Mouse (Mus musculus): Measurements from ENCODE around the gene Sdf4. TPM values are rescaled to one million over a fixed set of nuclear protein-coding genes. Genes with fewer than 3 reads are reported as not detected.

Sdf4 gene
- polyA plus RNA-seq, 1 experiment from 2014 or later: 114 TPM

DNA sequence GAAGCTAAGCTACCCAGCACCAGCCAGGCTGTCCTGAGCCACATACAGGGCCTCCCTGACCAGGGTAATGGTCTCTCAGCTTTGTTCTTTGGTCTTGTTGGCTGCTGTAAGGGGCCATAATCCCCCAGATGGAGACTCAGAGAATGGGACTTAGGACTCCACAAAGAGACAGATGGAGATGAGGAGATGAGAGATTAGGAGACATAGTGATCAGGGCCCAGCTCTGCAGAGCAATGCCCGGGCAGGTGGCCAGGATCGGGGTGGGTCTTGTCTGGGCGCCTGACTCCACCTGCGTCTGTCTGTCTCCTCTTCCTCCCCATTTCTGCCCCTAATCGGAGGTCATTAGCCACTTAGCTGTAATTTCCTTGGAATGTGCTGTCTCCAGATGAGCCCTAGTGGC, 22.4 kb upstream of the Sdf4 start:
- Histone ChIP-seq H3K27me3 (no peaks in the 10 kb centered on the region), H3K9ac (no peak overlapping the region), H3K4me3 (no peak overlapping the region), H3K9me3 (no peaks in the 10 kb centered on the region), H3K27ac (replicated peaks) (no peak overlapping the region), H3K4me2 (no peak overlapping the region), H3K4me1 (replicated peaks) (no peaks in the 10 kb centered on the region), H3K36me3 (peaks cover 9% of the 10 kb centered on the region)
- WGBS: 88% methylated on average over 5 of the region's 5 CpGs
- no peak for ATAC-seq (ENCODE audit: low FRiP score, low read depth)

DNA sequence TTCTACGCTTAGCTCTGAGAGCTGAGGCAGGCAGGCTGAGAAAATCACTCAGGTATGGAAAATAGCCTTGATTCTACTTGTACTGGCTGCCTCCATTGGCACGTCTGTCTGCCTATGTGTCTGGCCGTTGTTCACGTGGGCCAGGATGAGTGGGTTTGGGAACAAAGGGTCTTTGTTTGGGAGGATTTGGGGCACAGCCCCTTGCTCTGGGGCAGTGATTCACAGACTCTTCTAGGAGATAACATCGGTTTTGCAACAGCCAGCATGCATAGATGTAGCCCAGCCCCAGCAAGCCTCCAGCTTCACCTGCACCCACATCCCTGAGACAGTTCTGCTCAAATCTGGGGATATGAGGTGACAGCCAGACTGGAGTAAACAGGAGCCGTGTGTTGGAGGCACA, 20.0 kb upstream of the Sdf4 start:
- no peak overlapping the region for H3K4me3 ChIP-seq
- H3K4me2 ChIP-seq: no peak overlapping the region
- H3K9ac ChIP-seq: no peak overlapping the region
- H3K36me3 ChIP-seq: no peaks in the 10 kb centered on the region
- H3K9me3 ChIP-seq: no peaks in the 10 kb centered on the region
- 67% methylated on average over 6 of the region's 6 CpGs for WGBS
- no peaks in the 10 kb centered on the region for H3K27me3 ChIP-seq
- no peak for ATAC-seq (ENCODE audit: low FRiP score, low read depth)
- no peak overlapping the region for H3K27ac ChIP-seq (replicated peaks)
- H3K4me1 ChIP-seq (replicated peaks): no peaks in the 10 kb centered on the region

- Histone ChIP-seq H3K36me3 (no peaks in the 10 kb centered on the region), H3K27ac (replicated peaks) (no peak overlapping the region), H3K4me1 (replicated peaks) (no peaks in the 10 kb centered on the region), H3K4me2 (no peak overlapping the region), H3K9me3 (no peaks in the 10 kb centered on the region), H3K9ac (no peak overlapping the region), H3K4me3 (no peak overlapping the region), H3K27me3 (no peaks in the 10 kb centered on the region)
- WGBS: 84% methylated on average over 2 of the region's 2 CpGs
- no peak for ATAC-seq (ENCODE audit: low FRiP score, low read depth)
Measured at GRCm38 (mm10) chr4:155973239-155973638, 19.4 kb upstream of the Sdf4 start.

- Histone ChIP-seq H3K27me3 (no peaks in the 10 kb centered on the region), H3K9ac (no peak overlapping the region), H3K4me3 (no peak overlapping the region), H3K27ac (replicated peaks) (no peak overlapping the region), H3K4me1 (replicated peaks) (no peaks in the 10 kb centered on the region), H3K4me2 (no peak overlapping the region), H3K9me3 (no peaks in the 10 kb centered on the region), H3K36me3 (no peaks in the 10 kb centered on the region)
- no peak for ATAC-seq (ENCODE audit: low FRiP score, low read depth)
- whole genome bisulfite sequencing: 84% methylated on average over 12 of the region's 12 CpGs
Measured at GRCm38 (mm10) chr4:155981436-155982082, 11.1 kb upstream of the Sdf4 start.

DNA sequence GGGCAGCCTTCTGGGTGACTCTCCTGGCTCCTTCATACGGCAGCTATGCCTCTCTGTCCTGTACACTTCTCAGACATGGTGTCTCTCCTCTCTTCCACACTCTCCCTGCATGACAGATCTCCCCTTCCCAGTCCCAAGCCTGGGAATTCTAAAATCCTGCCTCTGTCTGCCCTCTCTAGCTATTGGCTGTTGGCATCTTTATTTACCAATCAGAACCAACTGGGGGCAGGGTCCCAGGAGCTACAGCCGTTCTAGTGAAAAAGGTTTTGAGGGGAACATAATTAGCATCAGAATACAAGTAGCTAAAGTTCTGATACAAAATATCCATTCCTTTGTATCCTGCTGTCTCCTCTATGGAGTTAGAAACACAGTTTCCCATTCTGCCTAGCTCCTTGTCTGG, 8.9 kb upstream of the Sdf4 start:
- no peaks in the 10 kb centered on the region for H3K4me1 ChIP-seq (replicated peaks)
- no peak overlapping the region for H3K27ac ChIP-seq (replicated peaks)
- H3K4me2 ChIP-seq: no peak overlapping the region
- no peak overlapping the region for H3K4me3 ChIP-seq
- no peaks in the 10 kb centered on the region for H3K9me3 ChIP-seq
- 9% methylated on average over 2 of the region's 2 CpGs for WGBS
- no peak for ATAC-seq (ENCODE audit: low FRiP score, low read depth)
- H3K27me3 ChIP-seq: no peaks in the 10 kb centered on the region
- H3K36me3 ChIP-seq: no peaks in the 10 kb centered on the region
- H3K9ac ChIP-seq: no peak overlapping the region

GRCm38 (mm10) chr4:155991211-155991907, 1.3 kb upstream of the Sdf4 start:
- H3K4me3 ChIP-seq: peak overlapping the region; percentile 80
- H3K27ac ChIP-seq (replicated peaks): peak overlapping the region; percentile 96
- H3K36me3 ChIP-seq: no peaks in the 10 kb centered on the region
- peak overlapping the region; percentile 79 for H3K9ac ChIP-seq
- ATAC-seq (ENCODE audit: low FRiP score, low read depth): peak; percentile 13; the same call in 1 of the 2 replicates
- H3K9me3 ChIP-seq: no peaks in the 10 kb centered on the region
- H3K27me3 ChIP-seq: no peaks in the 10 kb centered on the region
- peak overlapping the region; percentile 98 for H3K4me2 ChIP-seq
- H3K4me1 ChIP-seq (replicated peaks): peaks cover 40% of the 10 kb centered on the region
- WGBS: 87% methylated on average over 22 of the region's 22 CpGs

DNA sequence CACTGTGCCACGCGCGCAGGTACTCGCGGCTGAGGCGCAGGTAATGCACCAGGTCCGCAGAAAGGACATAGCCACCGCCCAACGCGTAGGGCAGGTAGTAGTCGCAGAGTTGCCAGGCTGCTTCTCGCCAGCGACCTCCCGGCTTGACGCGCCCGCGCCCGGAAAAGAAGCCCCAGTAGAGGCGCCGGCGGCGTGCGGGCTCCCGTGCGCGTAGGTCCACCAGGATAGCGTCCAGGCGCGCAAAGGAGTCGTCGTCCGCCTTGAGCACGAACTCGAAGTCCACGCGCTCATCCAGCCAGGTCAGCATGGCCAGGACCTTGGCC, 803 bp upstream of the Sdf4 start:
- peak overlapping the region; percentile 96 for H3K27ac ChIP-seq (replicated peaks)
- peak overlapping the region; percentile 79 for H3K9ac ChIP-seq
- no peaks in the 10 kb centered on the region for H3K9me3 ChIP-seq
- H3K27me3 ChIP-seq: no peaks in the 10 kb centered on the region
- 23% methylated on average over 37 of the region's 37 CpGs for WGBS
- H3K4me1 ChIP-seq (replicated peaks): peaks cover 40% of the 10 kb centered on the region
- peak; percentile 33 for ATAC-seq (ENCODE audit: low FRiP score, low read depth)
- peak overlapping the region; percentile 98 for H3K4me2 ChIP-seq
- peak overlapping the region; percentile 80 for H3K4me3 ChIP-seq
- H3K36me3 ChIP-seq: no peaks in the 10 kb centered on the region

DNA sequence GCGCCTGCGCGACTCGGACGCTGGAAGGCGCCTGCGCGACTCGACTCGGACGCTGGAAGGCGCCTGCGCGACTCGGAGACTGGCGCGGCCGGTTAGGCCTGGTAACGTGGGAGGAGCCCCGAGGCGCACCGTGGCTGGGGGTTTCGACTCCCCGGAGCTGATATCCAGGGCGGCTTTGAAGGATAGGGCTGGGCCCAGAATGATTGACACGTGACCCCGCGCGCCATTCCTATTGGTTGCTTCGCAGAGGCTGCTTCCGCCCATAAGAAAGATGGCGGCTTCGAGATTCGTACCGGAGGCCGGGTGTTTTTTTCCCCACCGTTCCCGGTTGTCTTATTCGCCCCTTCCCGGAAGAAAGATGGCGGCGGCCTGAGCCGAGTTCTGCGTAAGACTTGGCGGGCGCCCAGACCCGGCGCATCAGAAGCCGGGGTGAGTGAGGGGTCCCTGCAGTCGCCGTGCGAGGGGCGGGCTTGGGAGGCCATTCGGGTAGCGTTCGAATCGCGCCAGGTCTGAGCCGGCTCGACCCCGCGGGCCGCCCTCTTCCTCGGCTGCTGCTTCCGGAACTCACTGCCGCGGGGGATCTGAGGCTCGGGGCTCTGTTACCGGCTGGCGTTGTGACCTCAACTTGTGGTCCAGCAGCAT, 355 bp downstream of the Sdf4 start:
- under 1% methylated on average over 69 of the region's 70 CpGs for WGBS
- Histone ChIP-seq H3K36me3 (peaks cover 9% of the 10 kb centered on the region; the same call in 1 of the 2 replicates), H3K4me1 (replicated peaks) (peaks cover 40% of the 10 kb centered on the region), H3K9me3 (no peaks in the 10 kb centered on the region), H3K9ac (peak overlapping the region; percentile 77), H3K4me2 (peak overlapping the region; percentile 80), H3K27me3 (no peaks in the 10 kb centered on the region), H3K4me3 (peak overlapping the region; percentile 80), H3K27ac (replicated peaks) (peak overlapping the region; percentile 96)
- ATAC-seq (ENCODE audit: low FRiP score, low read depth): peak; percentile 87

- whole genome bisulfite sequencing: 6% methylated on average over 15 of the region's 15 CpGs
- Histone ChIP-seq H3K4me3 (peak overlapping the region; percentile 80), H3K36me3 (peaks cover 10% of the 10 kb centered on the region), H3K27ac (replicated peaks) (peak overlapping the region; percentile 96), H3K9me3 (no peaks in the 10 kb centered on the region), H3K4me1 (replicated peaks) (peaks cover 40% of the 10 kb centered on the region), H3K9ac (peak overlapping the region; percentile 77), H3K4me2 (peak overlapping the region; percentile 80), H3K27me3 (no peaks in the 10 kb centered on the region)
- no peak for ATAC-seq (ENCODE audit: low FRiP score, low read depth)
Measured at GRCm38 (mm10) chr4:155993606-155994005, 934 bp downstream of the Sdf4 start.

DNA sequence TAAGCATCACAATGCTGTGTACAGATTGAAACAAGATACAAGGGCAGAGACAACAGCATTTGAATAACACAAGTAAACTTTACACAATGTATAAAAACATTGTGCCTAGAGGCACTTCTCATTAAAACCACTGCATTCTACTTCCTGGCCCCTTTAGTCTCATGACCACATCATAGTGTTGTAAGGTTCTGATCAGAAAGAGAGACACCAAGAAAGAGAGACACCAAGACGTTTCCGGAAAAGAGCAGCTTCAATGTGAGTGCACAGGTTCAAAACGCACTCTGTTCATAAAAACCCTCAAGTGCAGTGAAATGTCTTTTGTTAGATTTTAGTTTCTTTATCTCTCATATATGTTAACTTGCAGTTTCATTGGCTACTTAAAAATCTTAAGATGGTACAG, 11.4 kb downstream of the Sdf4 start:
- H3K4me2 ChIP-seq: no peak overlapping the region
- H3K9ac ChIP-seq: no peak overlapping the region
- H3K4me1 ChIP-seq (replicated peaks): no peaks in the 10 kb centered on the region
- no peaks in the 10 kb centered on the region for H3K9me3 ChIP-seq
- H3K27ac ChIP-seq (replicated peaks): no peak overlapping the region
- H3K4me3 ChIP-seq: no peak overlapping the region
- no peaks in the 10 kb centered on the region for H3K27me3 ChIP-seq
- peaks cover 82% of the 10 kb centered on the region for H3K36me3 ChIP-seq
- no peak for ATAC-seq (ENCODE audit: low FRiP score, low read depth)
- 96% methylated on average over 3 of the region's 3 CpGs for WGBS

DNA sequence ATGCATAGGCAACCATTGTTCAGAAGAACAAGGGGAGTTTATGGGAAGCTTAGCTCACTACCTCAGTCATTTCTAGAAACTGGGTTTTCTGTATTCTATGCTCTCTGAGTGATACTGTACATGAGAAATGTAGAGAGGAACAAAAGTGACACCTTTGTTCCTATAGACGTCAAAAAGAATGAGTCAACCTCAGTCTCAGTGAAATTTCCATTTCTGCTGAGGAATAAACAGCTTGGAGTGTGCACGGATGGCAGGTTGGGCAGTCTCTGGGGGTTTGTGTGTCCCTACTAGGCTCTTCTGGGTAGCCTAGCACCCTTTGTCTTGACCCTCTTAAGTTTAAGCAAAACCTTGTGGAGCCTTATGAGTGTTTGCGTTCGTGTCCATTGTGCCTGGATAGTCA, 15.7 kb downstream of the Sdf4 start:
- no peak overlapping the region for H3K4me3 ChIP-seq
- ATAC-seq (ENCODE audit: low FRiP score, low read depth): no peak
- H3K4me1 ChIP-seq (replicated peaks): no peaks in the 10 kb centered on the region
- H3K27me3 ChIP-seq: no peaks in the 10 kb centered on the region
- 96% methylated on average over 4 of the region's 4 CpGs for WGBS
- no peak overlapping the region for H3K9ac ChIP-seq
- H3K36me3 ChIP-seq: peaks cover 64% of the 10 kb centered on the region
- H3K9me3 ChIP-seq: no peaks in the 10 kb centered on the region
- H3K4me2 ChIP-seq: no peak overlapping the region
- H3K27ac ChIP-seq (replicated peaks): no peak overlapping the region

DNA sequence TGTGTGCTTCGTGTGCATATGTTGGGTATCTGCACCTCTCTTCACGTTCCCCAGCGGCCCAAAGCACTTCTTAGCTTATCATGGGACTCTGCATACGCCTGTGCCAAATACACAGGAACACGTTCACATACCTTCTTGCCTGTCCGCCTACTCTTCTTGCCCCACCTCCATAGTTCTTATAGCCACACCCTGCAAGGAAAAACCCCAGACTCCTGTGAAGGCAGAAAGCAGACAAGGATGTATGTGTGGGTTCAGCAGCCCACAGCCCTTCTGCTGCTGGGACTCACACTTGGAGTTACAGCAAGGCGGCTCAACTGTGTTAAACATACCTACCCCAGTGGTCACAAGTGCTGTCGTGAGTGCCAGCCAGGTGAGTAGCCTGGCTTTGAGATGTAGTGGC, 21.0 kb downstream of the Sdf4 start, which contains the start of gene Tnfrsf4:
Tnfrsf4 (plus strand) TSS at position 207 of the 400 bp plus-strand sequence.
- WGBS: 85% methylated on average over 8 of the region's 8 CpGs
- H3K36me3 ChIP-seq: peaks cover 27% of the 10 kb centered on the region

More for the DNA sequence above, 21.0 kb downstream of the Sdf4 start, which contains the start of gene Tnfrsf4:
- Histone ChIP-seq H3K9me3 (no peaks in the 10 kb centered on the region), H3K4me2 (no peak within 1 kb of the TSS), H3K4me1 (replicated peaks) (no peaks in the 10 kb centered on the region), H3K27ac (replicated peaks) (no peak within 1 kb of the TSS), H3K4me3 (no peak within 1 kb of the TSS), H3K9ac (no peak within 1 kb of the TSS), H3K27me3 (no peaks in the 10 kb centered on the region)
- ATAC-seq (ENCODE audit: low FRiP score, low read depth): no peak

Data from hindbrain, embryonic 15.5 days (tissue).